Mouse (Mus musculus) brain, embryonic 14.5 days (tissue): ENCODE results near the gene Cdhr3.

Experiments
- CTCF ChIP-seq: fragments of 200-500 bp; IDR thresholded peaks from 2 replicates; pipeline ENCODE4 v1.5.1; 2012; ENCODE audit warnings: inconsistent platforms, mild to moderate bottlenecking, moderate library complexity, borderline replicate concordance; ENCODE audit not compliant: insufficient read depth, insufficient read length; ENCODE audit errors: extremely low read depth
- POLR2A ChIP-seq: fragments of 200-500 bp; IDR thresholded peaks from 2 replicates; pipeline ENCODE4 v1.6.1; 2012; ENCODE audit warnings: mild to moderate bottlenecking, inconsistent platforms, borderline replicate concordance; ENCODE audit not compliant: poor library complexity, insufficient read depth, insufficient read length, severe bottlenecking; ENCODE audit errors: extremely low read depth

DNA sequence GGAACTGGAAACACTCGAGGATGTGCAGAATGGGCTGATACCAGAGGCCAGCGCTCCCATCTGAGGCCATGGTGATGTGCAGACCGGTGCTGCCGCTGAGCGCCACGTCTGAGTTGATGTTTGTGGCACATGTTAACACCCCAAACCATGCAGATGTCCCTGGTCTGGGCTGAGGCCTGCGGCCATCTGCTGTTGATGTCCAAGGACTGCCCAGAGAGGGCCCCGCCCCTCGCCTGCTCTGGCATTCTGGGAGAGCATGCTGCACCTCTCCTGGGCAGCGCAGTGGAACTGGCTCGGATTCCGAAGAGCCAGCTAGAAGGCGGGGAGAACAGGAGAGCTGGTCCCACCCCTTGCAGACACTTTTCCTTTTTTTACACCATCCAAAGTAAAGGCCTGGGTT lies 64.0 kb downstream of the Cdhr3 start:
- no peak for TF ChIP-seq POLR2A
- no peak for TF ChIP-seq CTCF
